Mouse (Mus musculus) G1E (cell line): ENCODE results near the gene D430042O09Rik. TPM values are rescaled to one million over a fixed set of nuclear protein-coding genes. Genes with fewer than 3 reads are reported as not detected.

Experiments used
- ATAC-seq: 2 replicates; pipeline ENCODE4 v1.8.0; 2016; ENCODE audit warnings: mild to moderate bottlenecking; ENCODE audit not compliant: insufficient number of reproducible peaks, poor library complexity, low FRiP score, severe bottlenecking; ENCODE audit errors: extremely low read depth
- DNase-seq: peaks from one replicate; pipeline ENCODE4 v3.0.0; 2012; ENCODE audit warnings: low spot score
- H3K27me3 ChIP-seq: 2 replicates; pipeline ENCODE4 v1.6.1; 2012; ENCODE audit warnings: mild to moderate bottlenecking, low read length, inconsistent platforms; ENCODE audit not compliant: insufficient read depth
- H3K36me3 ChIP-seq: replicated peaks from 2 replicates; pipeline ENCODE3; 2012; ENCODE audit warnings: mild to moderate bottlenecking, inconsistent platforms
- H3K4me1 ChIP-seq: 2 replicates; pipeline ENCODE4 v1.6.1; 2012; ENCODE audit warnings: low read depth, low read length, inconsistent platforms, mixed read lengths; ENCODE audit not compliant: insufficient read depth
- H3K4me3 ChIP-seq: 2 replicates; pipeline ENCODE4 v1.5.1; 2012; ENCODE audit warnings: low read depth, mild to moderate bottlenecking, inconsistent platforms, low read length, moderate library complexity, mixed read lengths
- H3K9me3 ChIP-seq: replicated peaks from 2 replicates; pipeline ENCODE4 v1.6.1; 2012; ENCODE audit warnings: inconsistent platforms
- CTCF ChIP-seq: IDR thresholded peaks from 2 replicates; pipeline ENCODE4 v1.5.1; 2012; ENCODE audit warnings: low read depth, low read length, inconsistent platforms, mixed read lengths
- GATA1 ChIP-seq: IDR thresholded peaks from 2 replicates; pipeline ENCODE4 v1.6.1; 2012; ENCODE audit warnings: borderline replicate concordance, low read length, inconsistent platforms, mixed read lengths
- GATA2 ChIP-seq: IDR thresholded peaks from 2 replicates; pipeline ENCODE4 v1.6.1; 2012; ENCODE audit warnings: low read depth, low read length, inconsistent platforms, borderline replicate concordance
- POLR2AphosphoS5 ChIP-seq: IDR thresholded peaks from 2 replicates; pipeline ENCODE4 v1.6.1; 2012; ENCODE audit warnings: low read depth, low read length, inconsistent platforms; ENCODE audit not compliant: insufficient replicate concordance
- TAL1 ChIP-seq: conservative IDR thresholded peaks from 2 replicates; pipeline ENCODE4 v1.6.1; 2012; ENCODE audit warnings: low read depth, low read length, inconsistent platforms, mixed read lengths
- polyA plus RNA-seq: library from polyadenylated mRNA; stranded (reverse); fragments of >175 nt; gene quantifications from 2 replicates; pipeline ENCODE4 v1.2.3, GENCODE M21; 2012
- total RNA-seq, 2 experiments: library from RNA; stranded (forward) in 1 of 2; stranded (reverse) in 1 of 2; fragments of 200-1000 nt in 1 of 2; fragments of >200 nt in 1 of 2; fragmentation: Nextera tagmentation in 1 of 2; gene quantifications; 2 replicates each; pipeline ENCODE4 v1.2.3; 2014 to 2017

Gene D430042O09Rik
- total and polyA plus RNA-seq, 3 experiments: 7.7 to 34.2 (median 17.6) TPM

DNA sequence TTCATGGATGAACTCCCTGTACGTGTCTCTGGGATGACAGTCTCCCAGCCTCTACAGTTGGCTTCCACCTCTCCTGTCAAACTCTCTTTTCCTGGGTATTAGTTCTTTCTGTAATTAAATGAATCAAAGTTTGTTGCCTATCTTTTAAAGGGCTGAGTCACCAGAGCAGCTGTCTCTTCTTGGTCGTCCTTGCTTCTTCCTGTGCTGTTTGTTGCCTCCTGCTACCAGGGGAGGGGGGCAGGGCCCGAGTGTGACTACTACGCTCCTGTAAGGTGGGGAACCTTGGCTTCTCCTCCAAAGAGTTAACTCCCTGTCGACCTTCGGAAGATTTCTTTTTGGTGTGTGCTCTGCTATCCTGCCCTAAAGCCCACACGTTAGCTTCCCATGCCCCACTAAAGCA lies 79.4 kb downstream of the D430042O09Rik start:
- Histone ChIP-seq H3K36me3 (peaks cover 26% of the 10 kb centered on the region), H3K4me3 (no peak overlapping the region), H3K9me3 (no peaks in the 10 kb centered on the region), H3K4me1 (0 out of 2 replicates have a peak, but pooled peaks cover 3% of the 10 kb centered on the region), H3K27me3 (no peaks in the 10 kb centered on the region)
- no peak for TF ChIP-seq POLR2AphosphoS5
- TF ChIP-seq TAL1: no peak
- TF ChIP-seq CTCF: no peak
- no peak for TF ChIP-seq GATA2
- TF ChIP-seq GATA1: no peak
- no peak for ATAC-seq
- DNase-seq: no peak

DNA sequence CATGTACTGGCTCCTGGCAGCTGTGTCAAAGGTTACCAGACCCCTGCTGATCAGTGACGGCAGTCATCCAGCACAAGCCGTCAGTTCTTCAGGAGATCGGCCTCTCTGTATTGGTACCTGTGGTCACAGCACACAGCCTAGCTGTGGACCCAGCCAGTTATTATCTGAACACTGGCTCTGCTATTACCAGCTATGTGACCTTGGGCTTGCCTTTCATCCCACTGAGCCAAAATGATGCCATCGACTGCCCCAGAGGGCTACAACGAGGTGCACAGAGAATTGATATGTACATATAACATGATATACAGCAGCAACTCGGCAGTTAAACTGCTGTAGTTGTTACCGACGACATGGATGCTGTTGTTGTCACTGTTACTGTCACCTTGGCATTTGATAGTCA lies 82.4 kb downstream of the D430042O09Rik start:
- no peaks in the 10 kb centered on the region for H3K27me3 ChIP-seq
- H3K4me1 ChIP-seq: 0 out of 2 replicates have a peak, but pooled peaks cover 3% of the 10 kb centered on the region
- DNase-seq: no peak
- peaks cover 28% of the 10 kb centered on the region for H3K36me3 ChIP-seq
- no peaks in the 10 kb centered on the region for H3K9me3 ChIP-seq
- no peak for ATAC-seq
- TF ChIP-seq TAL1: no peak
- no peak for TF ChIP-seq GATA1
- no peak for TF ChIP-seq POLR2AphosphoS5
- TF ChIP-seq CTCF: no peak
- TF ChIP-seq GATA2: no peak
- no peak overlapping the region for H3K4me3 ChIP-seq

DNA sequence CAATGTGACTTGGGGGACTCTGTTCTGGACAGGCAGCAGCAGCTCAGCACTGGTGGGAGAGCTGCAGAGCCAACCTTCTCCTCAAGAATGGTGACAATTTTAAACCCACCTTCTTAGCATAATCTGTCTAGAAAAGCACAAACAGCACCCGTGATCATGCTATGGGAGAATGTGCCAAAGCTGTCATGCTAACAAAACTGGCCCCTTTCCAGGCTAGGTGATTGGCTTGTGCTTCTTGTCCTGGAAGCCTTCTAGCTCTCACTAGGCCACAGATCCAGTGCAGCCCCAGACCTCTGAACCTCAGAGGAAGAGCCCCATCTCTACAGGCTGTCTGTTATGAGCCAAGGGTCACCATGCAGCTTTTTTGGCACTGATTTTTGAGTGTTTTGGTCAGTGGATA lies 98.9 kb downstream of the D430042O09Rik start:
- no peaks in the 10 kb centered on the region for H3K9me3 ChIP-seq
- ATAC-seq: no peak
- peaks cover 7% of the 10 kb centered on the region for H3K36me3 ChIP-seq
- no peak for DNase-seq
- no peaks in the 10 kb centered on the region for H3K4me1 ChIP-seq
- H3K27me3 ChIP-seq: no peaks in the 10 kb centered on the region
- H3K4me3 ChIP-seq: no peak overlapping the region
- TF ChIP-seq POLR2AphosphoS5 (no peak), GATA1 (no peak), TAL1 (no peak), GATA2 (no peak), CTCF (no peak)

DNA sequence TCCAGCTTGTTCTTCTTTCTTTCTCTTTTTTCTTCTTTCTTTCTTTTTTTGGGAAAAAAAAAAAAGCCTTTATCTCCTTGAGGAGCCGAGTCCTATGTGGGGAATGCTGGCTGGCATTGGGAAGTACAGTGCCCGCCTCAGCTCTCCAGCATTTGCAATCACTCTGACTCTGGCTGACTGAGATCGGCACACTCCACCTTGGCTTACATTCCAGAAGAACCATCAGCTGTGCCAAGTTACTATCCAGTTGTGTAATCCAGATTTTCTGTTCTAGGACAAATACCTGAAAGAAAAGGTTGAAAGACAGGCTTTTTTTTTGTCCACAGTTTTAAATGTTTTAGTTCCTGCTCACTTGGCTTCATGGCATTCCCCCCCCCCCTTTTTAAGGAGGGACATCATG lies 100.5 kb downstream of the D430042O09Rik start:
- Histone ChIP-seq H3K4me3 (no peak overlapping the region), H3K27me3 (no peaks in the 10 kb centered on the region), H3K36me3 (peaks cover 8% of the 10 kb centered on the region), H3K4me1 (no peaks in the 10 kb centered on the region), H3K9me3 (no peaks in the 10 kb centered on the region)
- no peak for DNase-seq
- TF ChIP-seq GATA1: no peak
- TF ChIP-seq CTCF: no peak
- TF ChIP-seq GATA2: no peak
- TF ChIP-seq TAL1: no peak
- no peak for TF ChIP-seq POLR2AphosphoS5
- ATAC-seq: no peak

DNA sequence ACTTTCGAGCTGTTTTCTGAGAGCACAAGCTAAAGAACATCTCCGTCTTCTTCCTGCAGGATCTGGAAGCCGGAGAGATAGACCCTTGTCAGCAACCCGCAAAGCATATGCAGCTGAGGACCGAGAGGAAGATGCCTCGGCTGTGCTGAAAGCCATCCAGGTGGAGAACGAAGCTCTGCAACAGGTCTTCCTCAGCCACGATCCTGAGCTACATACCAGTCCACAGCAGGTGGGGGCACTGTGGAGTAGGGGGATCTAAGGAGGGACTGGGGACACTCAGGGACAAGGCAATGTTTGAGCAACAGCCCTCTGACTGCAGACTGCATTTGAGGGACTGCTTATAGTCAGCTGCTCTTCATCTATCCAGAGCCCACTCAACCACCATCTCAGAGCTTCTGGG lies 105.0 kb downstream of the D430042O09Rik start:
- Histone ChIP-seq H3K27me3 (no peaks in the 10 kb centered on the region), H3K9me3 (no peaks in the 10 kb centered on the region), H3K4me3 (no peak overlapping the region), H3K4me1 (no peaks in the 10 kb centered on the region), H3K36me3 (peaks cover 43% of the 10 kb centered on the region)
- no peak for ATAC-seq
- TF ChIP-seq GATA1 (no peak), GATA2 (no peak), CTCF (no peak), POLR2AphosphoS5 (no peak), TAL1 (no peak)
- no peak for DNase-seq

DNA sequence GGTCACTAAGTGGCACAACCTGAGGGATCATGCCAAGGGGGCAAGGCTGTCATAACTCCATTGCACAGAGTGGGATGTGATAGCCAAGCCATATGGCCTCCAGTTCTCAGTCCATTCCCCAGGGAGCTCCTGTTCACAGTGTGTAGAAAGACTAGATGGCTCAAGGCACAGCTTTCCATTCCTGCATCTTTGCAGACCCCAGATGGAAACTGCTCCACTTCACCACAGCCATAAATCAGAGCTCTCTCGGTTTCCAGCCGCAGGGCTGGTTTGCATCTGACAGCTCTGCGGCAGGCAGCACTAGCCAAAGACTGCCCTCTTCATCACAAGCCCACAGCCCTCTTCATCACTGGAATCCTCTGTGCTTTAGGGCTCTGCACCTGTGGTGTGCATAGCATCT lies 108.0 kb downstream of the D430042O09Rik start:
- ATAC-seq: no peak
- Histone ChIP-seq H3K27me3 (no peaks in the 10 kb centered on the region), H3K4me1 (no peaks in the 10 kb centered on the region), H3K9me3 (no peaks in the 10 kb centered on the region), H3K4me3 (no peak overlapping the region), H3K36me3 (peaks cover 65% of the 10 kb centered on the region)
- no peak for TF ChIP-seq GATA2
- no peak for TF ChIP-seq GATA1
- no peak for TF ChIP-seq POLR2AphosphoS5
- no peak for TF ChIP-seq TAL1
- no peak for TF ChIP-seq CTCF
- DNase-seq: no peak

DNA sequence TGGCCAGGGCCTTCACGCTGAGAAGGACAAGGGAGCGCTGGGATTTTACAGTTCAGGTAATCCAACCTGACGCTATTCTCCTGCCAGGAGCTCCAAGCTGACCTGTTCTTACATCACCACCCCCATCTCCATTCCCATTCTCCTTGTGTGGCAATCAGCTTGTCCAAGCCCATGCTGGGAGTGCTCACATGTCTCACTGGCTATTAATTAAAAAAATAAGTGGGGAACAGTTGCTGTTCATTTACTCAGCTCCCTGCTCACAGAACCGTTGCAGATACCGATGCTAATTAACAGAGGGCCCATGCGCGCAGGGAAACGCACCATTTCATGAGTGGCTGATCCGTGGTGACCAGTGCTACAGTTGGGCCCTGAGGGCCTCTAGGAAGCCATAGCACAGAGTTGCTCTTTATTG lies 110.6 kb downstream of the D430042O09Rik start:
- H3K9me3 ChIP-seq: no peaks in the 10 kb centered on the region
- H3K27me3 ChIP-seq: no peaks in the 10 kb centered on the region
- ATAC-seq (no peak), DNase-seq (no peak)
- no peak overlapping the region for H3K4me3 ChIP-seq
- no peaks in the 10 kb centered on the region for H3K4me1 ChIP-seq
- H3K36me3 ChIP-seq: peaks cover 68% of the 10 kb centered on the region
- TF ChIP-seq GATA2 (no peak), GATA1 (no peak), CTCF (no peak), TAL1 (no peak), POLR2AphosphoS5 (no peak)
